Mouse (Mus musculus) Patski (cell line): ENCODE measurements around the gene Calm1. TPM values are rescaled to one million over a fixed set of nuclear protein-coding genes. Genes with fewer than 3 reads are reported as not detected.

Experiments used
- ATAC-seq: fragments of 100-300 bp; one replicate; pipeline ENCODE4 v1.8.0; 2021
- CTCF ChIA-PET: fragments of 350-600 bp; sonication (Branson Sonifier 250); formaldehyde crosslinking; loops from one replicate; lab custom pipeline; 2022; ENCODE audit warnings: inconsistent platforms; lab: Charles Lee
- POLR2A ChIA-PET: fragments of 350-600 bp; sonication (Branson Sonifier 250); formaldehyde crosslinking; loops from one replicate; lab custom pipeline; 2022; ENCODE audit warnings: antibody characterized with exemption, inconsistent platforms; lab: Charles Lee
- DNase-seq: peaks from one replicate; pipeline ENCODE4 v3.0.0-alpha.2; 2011; ENCODE audit warnings: low read depth, low spot score
- H3K27me3 ChIP-seq: fragments of 371-371 bp; one replicate; pipeline ENCODE4 v1.5.1; 2021
- CTCF ChIP-seq: fragments of 100-300 bp; IDR thresholded peaks from one replicate; pipeline ENCODE4 v1.5.1; 2021
- in situ Hi-C: fragments of 300-500 bp; cut with MboI; formaldehyde crosslinking; loops from 3 replicates; pipeline ENCODE4 v1.11.1; 2018; ENCODE audit warnings: low pct_unique_long_range_greater_than_20kb, mixed read lengths
- polyA plus RNA-seq: library from polyadenylated mRNA; unstranded; gene quantifications from one replicate; pipeline ENCODE4 v1.2.3, GENCODE M21; 2021

Calm1 gene
- polyA plus RNA-seq, 1 experiment from 2014 or later: 442 TPM

DNA sequence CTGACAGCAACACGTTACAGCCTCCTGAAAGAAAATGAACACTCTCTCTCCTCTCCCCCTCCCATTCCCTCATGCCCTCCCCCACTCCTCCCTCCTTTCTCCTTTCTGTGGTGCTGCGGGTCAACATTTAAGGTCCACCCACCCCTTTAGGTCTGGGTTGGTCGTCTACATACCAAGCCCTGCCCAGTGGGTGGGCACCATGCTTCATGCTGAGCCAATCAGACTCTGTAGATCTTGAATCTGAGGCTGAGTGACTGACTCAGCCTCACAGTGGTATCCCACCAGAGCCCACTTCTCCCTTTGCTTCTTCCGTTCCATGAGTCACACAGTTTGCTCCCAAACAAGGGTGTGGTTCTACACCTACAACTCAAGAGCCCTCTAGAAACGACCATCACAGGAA lies 36.2 kb downstream of the Calm1 start:
- in situ Hi-C loops: no loop called here
- POLR2A ChIA-PET: no interaction called here

DNA sequence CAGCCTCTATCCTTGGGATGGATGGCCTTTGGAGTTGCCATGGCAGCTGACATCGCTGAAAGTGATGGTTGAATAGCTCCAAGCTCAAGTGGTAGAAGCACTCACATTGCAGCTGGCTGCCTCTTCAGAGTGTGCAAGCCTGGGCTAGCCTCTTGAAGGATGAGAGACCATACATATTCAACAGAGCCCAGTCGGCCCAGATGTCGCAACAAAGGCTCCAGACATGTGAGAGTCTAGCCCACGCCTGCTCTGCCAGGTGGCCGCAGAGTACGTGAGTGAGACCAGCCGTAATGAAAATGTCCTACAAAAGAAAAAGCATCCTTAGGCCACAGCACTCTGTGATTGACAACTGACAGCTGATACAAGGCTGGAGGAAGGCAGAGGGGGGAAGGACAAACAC lies 40.2 kb downstream of the Calm1 start:
- CTCF ChIA-PET: no interaction called here
- TF ChIP-seq CTCF: no peak
- H3K27me3 ChIP-seq: peaks cover 3% of the 10 kb centered on the region
- no peak for DNase-seq
- POLR2A ChIA-PET: no interaction called here
- ATAC-seq: no peak
- in situ Hi-C loops: no loop called here

More for the DNA sequence above, 36.2 kb downstream of the Calm1 start:
- TF ChIP-seq CTCF: no peak
- CTCF ChIA-PET: no interaction called here
- no peak for DNase-seq
- no peak for ATAC-seq
- H3K27me3 ChIP-seq: peaks cover 3% of the 10 kb centered on the region

DNA sequence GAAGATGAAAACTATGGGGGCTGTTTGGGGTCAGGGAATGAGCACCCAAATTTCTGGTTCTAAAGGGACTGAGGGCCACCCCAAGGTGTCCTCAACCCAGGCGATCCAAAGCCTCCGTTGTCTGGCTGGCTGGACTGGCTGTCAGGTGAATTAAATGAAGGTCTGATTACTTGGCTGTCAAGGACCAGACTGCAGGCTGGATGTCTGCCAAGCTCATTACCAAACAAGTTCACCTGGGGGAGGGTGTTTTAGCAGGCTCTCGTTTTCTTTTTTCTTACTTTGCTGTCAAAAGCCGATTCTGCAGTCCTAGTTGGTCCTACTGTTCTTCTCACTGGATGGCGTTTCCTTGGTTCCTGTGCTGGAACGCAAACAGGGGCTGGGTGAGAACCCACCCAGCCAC lies 40.6 kb downstream of the Calm1 start:
- TF ChIP-seq CTCF: no peak
- H3K27me3 ChIP-seq: peaks cover 2% of the 10 kb centered on the region
- ATAC-seq (no peak), DNase-seq (no peak)
- ChIA-PET POLR2A (no interaction called here), CTCF (no interaction called here)
- in situ Hi-C loops: no loop called here

DNA sequence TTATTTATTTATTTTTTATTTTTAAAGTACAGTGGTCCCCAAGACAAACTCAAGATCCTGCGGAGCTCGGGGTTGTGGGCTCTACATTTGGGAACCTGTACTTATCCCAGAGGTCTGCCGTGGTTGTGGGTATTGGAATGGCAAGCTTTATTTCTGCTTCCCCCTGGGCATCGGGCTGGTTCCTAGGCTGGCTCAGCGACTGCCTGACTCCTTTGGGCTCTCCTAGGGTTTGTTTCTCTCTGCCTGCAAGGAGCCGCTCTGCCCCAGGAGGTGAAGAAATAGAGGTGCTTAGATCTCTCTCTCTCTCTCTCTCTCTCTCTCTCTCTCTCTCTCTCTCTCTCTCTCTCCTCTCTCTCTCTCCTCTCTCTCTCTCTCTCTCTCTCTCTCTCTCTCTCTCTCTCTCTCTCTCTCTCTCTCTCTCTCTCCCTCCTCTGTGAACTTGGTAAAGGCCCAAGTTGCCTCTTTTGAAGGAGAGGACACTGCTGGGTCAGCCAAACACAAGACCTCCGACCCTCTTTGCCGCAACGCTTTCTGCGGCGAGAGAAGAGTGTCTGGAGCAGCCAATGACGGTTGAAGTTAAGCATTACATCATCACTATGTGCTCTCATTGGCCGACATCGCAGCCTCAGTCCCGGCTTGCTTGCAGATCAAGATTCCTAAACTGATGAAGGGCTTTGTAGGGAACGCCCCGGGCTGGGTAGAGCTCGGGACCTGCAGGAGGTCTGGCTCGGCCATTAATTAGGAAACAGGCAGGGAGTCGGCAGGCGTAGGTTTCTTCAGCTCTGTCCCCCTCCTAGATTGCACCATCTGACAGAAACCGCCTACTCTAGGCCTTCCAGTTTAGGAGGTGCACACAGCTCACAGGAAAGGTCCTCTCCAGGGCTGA lies 42.9 kb downstream of the Calm1 start:
- POLR2A ChIA-PET: no interaction called here
- DNase-seq: no peak
- CTCF ChIA-PET: no interaction called here
- TF ChIP-seq CTCF: no peak
- ATAC-seq: no peak
- no peaks in the 10 kb centered on the region for H3K27me3 ChIP-seq
- in situ Hi-C loops: no loop called here

DNA sequence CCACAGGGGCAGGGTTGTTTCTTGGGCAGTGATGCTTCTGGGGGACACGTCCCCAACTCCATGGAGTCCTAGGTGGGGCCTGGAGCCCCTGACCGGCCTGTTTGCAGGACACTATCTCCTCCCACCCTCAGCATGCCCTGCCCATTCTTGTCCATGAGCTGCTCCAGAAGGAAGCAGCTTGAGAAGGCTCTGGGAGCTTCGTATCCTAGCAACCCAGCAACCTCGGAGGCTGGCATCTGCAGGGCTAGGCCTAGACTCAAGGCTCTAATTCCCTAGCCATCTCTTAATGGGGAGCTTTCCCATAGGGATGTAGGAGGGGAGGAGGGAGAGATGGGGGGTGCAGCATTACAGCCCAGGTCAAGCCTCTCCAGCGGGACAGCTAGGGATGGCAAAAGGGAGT lies 45.3 kb downstream of the Calm1 start:
- POLR2A ChIA-PET: no interaction called here
- in situ Hi-C loops: no loop called here
- no peak for ATAC-seq
- CTCF ChIA-PET: no interaction called here
- no peaks in the 10 kb centered on the region for H3K27me3 ChIP-seq
- DNase-seq: no peak
- no peak for TF ChIP-seq CTCF

DNA sequence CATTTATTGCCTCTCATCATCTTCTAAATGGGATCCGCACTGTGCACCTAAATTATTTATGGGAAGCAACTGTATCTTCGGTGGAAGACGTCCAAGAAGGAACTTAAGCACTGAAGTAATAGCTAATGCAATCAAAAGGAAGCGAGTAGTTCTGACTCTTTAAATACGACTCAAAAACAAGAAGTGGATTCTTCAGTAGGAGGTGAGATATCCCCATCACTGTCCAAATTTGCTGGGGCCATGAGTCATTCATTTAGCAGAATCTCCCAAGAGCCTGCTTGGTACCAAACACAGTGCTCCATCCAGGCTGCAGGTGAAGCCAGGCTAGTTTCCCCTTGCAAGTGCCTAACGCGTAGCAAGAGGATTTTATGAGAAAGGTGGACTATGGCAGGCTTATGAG lies 49.9 kb downstream of the Calm1 start:
- CTCF ChIA-PET: no interaction called here

DNA sequence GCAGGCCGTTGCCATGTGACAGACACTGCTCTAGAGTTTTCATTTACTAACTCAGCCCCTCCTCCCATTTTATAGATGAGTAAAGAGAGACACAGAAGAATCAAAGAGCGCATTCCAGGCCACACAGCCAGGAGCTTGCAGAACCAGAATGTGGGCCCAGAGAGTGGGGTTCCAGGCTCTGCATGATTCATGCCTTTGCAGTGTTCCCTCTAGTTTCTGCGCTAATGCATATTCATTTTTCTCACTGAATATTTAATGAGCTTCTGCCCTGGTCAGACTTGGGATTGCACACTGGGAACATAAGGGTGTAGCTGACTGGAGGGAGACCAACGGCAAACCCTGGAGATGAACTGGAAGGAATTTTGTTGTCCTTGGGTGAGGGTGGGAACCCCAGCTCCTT lies 55.2 kb downstream of the Calm1 start:
- POLR2A ChIA-PET: no interaction called here
- DNase-seq: no peak
- no peak for TF ChIP-seq CTCF
- ATAC-seq: no peak
- CTCF ChIA-PET: no interaction called here
- peaks cover 3% of the 10 kb centered on the region for H3K27me3 ChIP-seq
- in situ Hi-C loops: no loop called here

More for the DNA sequence above, 49.9 kb downstream of the Calm1 start:
- ATAC-seq (no peak), DNase-seq (no peak)
- in situ Hi-C loops: no loop called here
- POLR2A ChIA-PET: interaction anchor here (0.6 kb wide), 1 partner anchor 1763 kb away, joined by 4 read pairs; no protein-coding TSS in a partner anchor
- H3K27me3 ChIP-seq: no peaks in the 10 kb centered on the region
- no peak for TF ChIP-seq CTCF

DNA sequence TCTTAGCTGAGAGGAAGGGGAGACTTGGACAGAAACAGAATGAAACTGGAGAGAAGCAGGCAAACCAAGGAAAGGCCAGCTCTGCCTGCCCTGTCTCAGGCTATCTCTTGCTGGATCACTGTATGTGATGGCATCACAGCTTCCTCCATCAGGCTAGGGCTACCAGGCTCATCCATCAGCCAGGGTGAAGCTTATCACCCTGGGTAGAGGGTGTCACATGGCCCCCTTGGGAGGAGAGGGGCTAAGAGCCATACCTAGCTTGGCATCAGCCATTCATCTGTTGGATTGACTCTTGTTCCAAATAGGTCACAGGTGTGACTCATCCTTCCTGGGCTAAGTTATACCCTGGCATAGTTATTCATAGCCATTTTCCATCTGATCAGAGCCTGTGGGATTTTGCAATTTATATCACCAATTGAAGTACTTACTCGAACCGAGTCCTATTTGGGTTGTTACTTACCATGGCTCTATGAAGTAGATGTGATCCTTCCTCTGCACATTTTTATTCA lies 56.3 kb downstream of the Calm1 start:
- no peak for TF ChIP-seq CTCF
- no peak for ATAC-seq
- in situ Hi-C loops: no loop called here
- DNase-seq: no peak
- ChIA-PET CTCF (no interaction called here), POLR2A (interaction anchor here (0.6 kb wide), 1 partner anchor 266 kb away, joined by 3 read pairs; no protein-coding TSS in a partner anchor)
- peaks cover 4% of the 10 kb centered on the region for H3K27me3 ChIP-seq

DNA sequence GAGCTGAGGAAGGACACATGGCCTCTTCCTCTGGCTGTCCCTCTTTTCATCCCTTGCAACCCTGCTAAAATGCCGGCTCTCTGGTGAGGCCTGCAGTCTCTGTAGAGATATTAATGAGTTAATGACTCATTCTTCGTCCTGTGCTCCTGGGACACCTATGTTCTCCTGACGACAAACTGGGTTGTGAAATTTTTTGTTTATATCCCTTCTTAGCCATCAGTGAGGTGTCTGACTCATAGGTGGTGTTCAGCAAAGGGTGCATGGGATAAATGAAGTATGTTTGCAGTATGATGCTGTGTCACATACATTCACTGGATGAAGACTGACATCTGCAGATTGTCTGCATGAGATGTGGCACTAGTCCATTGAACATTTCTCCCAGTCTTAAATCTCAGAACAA lies 58.5 kb downstream of the Calm1 start:
- CTCF ChIA-PET: interaction anchor here (1.3 kb wide), 1 partner anchor 32 kb away, joined by 3 read pairs; no protein-coding TSS in a partner anchor
- ATAC-seq (no peak), DNase-seq (no peak)
- peaks cover 15% of the 10 kb centered on the region for H3K27me3 ChIP-seq
- no peak for TF ChIP-seq CTCF
- POLR2A ChIA-PET: no interaction called here
- in situ Hi-C loops: no loop called here

Other genes with a start within 250 kb of the Calm1 start
- not detected for gene Kcnk13, start 234.9 kb upstream of the Calm1 start, polyA plus RNA-seq
- 191 TPM for gene Psmc1, start 89.3 kb upstream of the Calm1 start, polyA plus RNA-seq
- 13.5 TPM for gene Nrde2, start 39.8 kb upstream of the Calm1 start, polyA plus RNA-seq